Comparison of ENCODE assay signal across 30 mouse cellular contexts in genomic region chr7:44949922-44950321, GRCm38 (mm10). TPM values are rescaled to one million over a fixed set of nuclear protein-coding genes. Genes with fewer than 3 reads are reported as not detected.
DNase-seq lines count a peak whose midpoint lies in the region; ATAC-seq and TF ChIP-seq lines count a peak whose summit lies in the region.
"Had no signal": no experiment of that assay in that cellular context is flagged by ENCODE, and none has a peak within 500 bp of the region (broad histone marks: within the 10 kb centered on the region; RNA-seq: fewer than 3 reads in every experiment).

No protein-coding gene starts in this region.

- H3K27ac ChIP-seq in cortical plate, adult 2 months (ENCODE audit: insufficient read depth, low read length), result peak overlapping the region; percentile 57
- H3K27ac ChIP-seq: embryonic facial prominence, embryonic 13.5 days; forebrain, embryonic 12.5 days; forebrain, embryonic 15.5 days; gastrocnemius, adult 2 months; heart, adult 2 months; heart, embryonic 10.5 days; heart, embryonic 13.5 days; hindbrain, embryonic 12.5 days; intestine, embryonic 15.5 days had no signal

- ATAC-seq in megakaryocyte, adult 5-6 weeks (ENCODE audit: poor library complexity, severe bottlenecking), result no peak
- ATAC-seq: forebrain, embryonic 15.5 days; hindbrain, embryonic 16.5 days; intestine, embryonic 15.5 days had no signal

- DNase-seq in heart, adult 11 months, result peak; percentile 66
- no peak for DNase-seq in heart, postnatal 14 days
- no peak for DNase-seq in embryo, embryonic 10 days (ENCODE audit: low spot score)
- no peak for DNase-seq in thymus, postnatal 4 days
- DNase-seq: adrenal gland, adult 2 months; adrenal gland, postnatal 14 days; B cell, adult 2 months; cerebellum, adult 8-10 months; cerebellum, postnatal 10 days; cerebellum, postnatal 36 days; gastrocnemius, adult 2 months; gastrocnemius, postnatal 14 days; heart, adult 2 months had no signal

- no peaks in the 10 kb centered on the region for H3K36me3 ChIP-seq in megakaryocyte, embryonic 14.5 days (replicated peaks; ENCODE audit: low read length)
- H3K36me3 ChIP-seq in E14TG2a.4 (ENCODE audit: insufficient read depth, low read length), result no peaks in the 10 kb centered on the region
- H3K36me3 ChIP-seq: embryonic facial prominence, embryonic 13.5 days; forebrain, embryonic 12.5 days; forebrain, embryonic 15.5 days; heart, embryonic 10.5 days; heart, embryonic 13.5 days; hindbrain, embryonic 12.5 days; intestine, embryonic 15.5 days had no signal

- peaks cover 75% of the 10 kb centered on the region for H3K27me3 ChIP-seq in megakaryocyte, embryonic 14.5 days (replicated peaks)
- H3K27me3 ChIP-seq in E14TG2a.4 (ENCODE audit: insufficient read depth, low read length), result peaks cover 18% of the 10 kb centered on the region

- H3K9me3 ChIP-seq in megakaryocyte, embryonic 14.5 days, result no peaks in the 10 kb centered on the region
- H3K9me3 ChIP-seq in E14TG2a.4 (ENCODE audit: low read length), result no peaks in the 10 kb centered on the region
- H3K9me3 ChIP-seq: embryonic facial prominence, embryonic 13.5 days; forebrain, embryonic 12.5 days; forebrain, embryonic 15.5 days; heart, embryonic 10.5 days; heart, embryonic 13.5 days; hindbrain, embryonic 12.5 days; intestine, embryonic 15.5 days had no signal

- H3K4me1 ChIP-seq in megakaryocyte, embryonic 14.5 days, result peaks cover 27% of the 10 kb centered on the region
- peaks cover 45% of the 10 kb centered on the region for H3K4me1 ChIP-seq in E14TG2a.4 (replicated peaks; ENCODE audit: low read depth, low read length)
- peaks cover 5% of the 10 kb centered on the region for H3K4me1 ChIP-seq in cortical plate, adult 2 months (ENCODE audit: control insufficient read depth, insufficient read depth, low read length)

- peak overlapping the region; percentile 33 for H3K4me3 ChIP-seq in megakaryocyte, embryonic 14.5 days (replicated peaks)
- peak overlapping the region; percentile 84; the same call in 1 of the 2 replicates for H3K4me3 ChIP-seq in E14TG2a.4 (replicated peaks; ENCODE audit: low read length)
- H3K4me3 ChIP-seq in cortical plate, adult 2 months (ENCODE audit: insufficient read depth, low read length), result no peak overlapping the region
- H3K4me3 ChIP-seq: embryonic facial prominence, embryonic 13.5 days; erythroblast, embryonic 14.5 days; forebrain, embryonic 12.5 days; forebrain, embryonic 15.5 days; gastrocnemius, adult 2 months; heart, adult 2 months; heart, embryonic 10.5 days; heart, embryonic 13.5 days; hindbrain, embryonic 12.5 days; intestine, embryonic 15.5 days had no signal

- intact Hi-C loops in heart, postnatal 14 days (cut with DNase I), result loop anchor here (2.0 to 10.0 kb wide), 3 partner anchors 19 to 225 kb away; partner anchors contain the start of gene Fuz

- TF ChIP-seq CTCF in E14TG2a.4 (conservative IDR thresholded peaks at IDR 0.05; ENCODE audit: low read length), result no peak
- no peak for TF ChIP-seq CTCF in cortical plate, adult 2 months (IDR thresholded peaks at IDR 0.05; ENCODE audit: extremely low read depth, insufficient read depth, low read length)

- peak; percentile 12; the same call in 1 of the 2 replicates for TF ChIP-seq POLR2A in cortical plate, adult 2 months (IDR thresholded peaks at IDR 0.05; ENCODE audit: extremely low read depth, insufficient read depth, low read length)

RNA-seq across cellular contexts. Expression of gene Tsks, which starts 6.9 kb away (rescaled TPM):
- total RNA-seq in heart, postnatal 14 days (2021), result not detected
- polyA plus RNA-seq in megakaryocyte, embryonic 14.5 days (2012; ENCODE audit: insufficient read depth, low replicate concordance), result 0.62 TPM in 1 of 2 replicates, not detected in the other
- total RNA-seq in megakaryocyte, adult 5-6 weeks (2015), result not detected in 2 replicates
- total RNA-seq in megakaryocyte, adult 5-6 weeks (2017), result not detected in 2 replicates
- polyA plus RNA-seq in cortical plate, adult 2 months (2012; rRNA removed), result 1.5 and 2.0 TPM in 2 replicates
- total RNA-seq: adrenal gland, adult 2 months; adrenal gland, postnatal 14 days; CH12.LX; gastrocnemius, adult 2 months; gastrocnemius, postnatal 14 days; heart, adult 2 months; heart, postnatal 25 days; hematopoietic stem cell, adult 5-6 weeks; MEL had no signal
- polyA plus RNA-seq: erythroblast, embryonic 14.5 days; forebrain, embryonic 15.5 days; hindbrain, embryonic 12.5 days; hindbrain, embryonic 16.5 days had no signal

RNA-seq across cellular contexts. Expression of gene Ap2a1, which starts 20.6 kb away (rescaled TPM):
- total RNA-seq in heart, postnatal 14 days (2021), result 10 to 100 TPM; 74.5 to 82.2 TPM
- 137 and 235 TPM in 2 replicates for polyA plus RNA-seq in megakaryocyte, embryonic 14.5 days (2012; ENCODE audit: insufficient read depth, low replicate concordance)
- total RNA-seq in megakaryocyte, adult 5-6 weeks (2015), result 33.2 and 36.1 TPM in 2 replicates
- 20.2 and 33.6 TPM in 2 replicates for total RNA-seq in megakaryocyte, adult 5-6 weeks (2017)
- 241 and 247 TPM in 2 replicates for polyA plus RNA-seq in cortical plate, adult 2 months (2012; rRNA removed)

RNA-seq across cellular contexts. Expression of gene Cpt1c, which starts 24.7 kb away (rescaled TPM):
- 1 to 10 TPM; 3.1 to 3.5 TPM for total RNA-seq in heart, postnatal 14 days (2021)
- 0.82 TPM in 1 of 2 replicates, not detected in the other for polyA plus RNA-seq in megakaryocyte, embryonic 14.5 days (2012; ENCODE audit: insufficient read depth, low replicate concordance)
- total RNA-seq in megakaryocyte, adult 5-6 weeks (2015), result not detected in 2 replicates
- total RNA-seq in megakaryocyte, adult 5-6 weeks (2017), result 0.12 TPM in 1 of 2 replicates, not detected in the other
- polyA plus RNA-seq in cortical plate, adult 2 months (2012; rRNA removed), result 154 and 164 TPM in 2 replicates

RNA-seq across cellular contexts. Expression of gene Prmt1, which starts 36.4 kb away (rescaled TPM):
- total RNA-seq in heart, postnatal 14 days (2021), result 100 to 1,000 TPM; 119 to 128 TPM
- 7.0 and 74.9 TPM in 2 replicates for polyA plus RNA-seq in megakaryocyte, embryonic 14.5 days (2012; ENCODE audit: insufficient read depth, low replicate concordance)
- total RNA-seq in megakaryocyte, adult 5-6 weeks (2015), result 48.4 and 55.7 TPM in 2 replicates
- 40.0 and 42.9 TPM in 2 replicates for total RNA-seq in megakaryocyte, adult 5-6 weeks (2017)
- 162 and 169 TPM in 2 replicates for polyA plus RNA-seq in cortical plate, adult 2 months (2012; rRNA removed)

RNA-seq across cellular contexts. Expression of gene Irf3, which starts 47.5 kb away (rescaled TPM):
- 10 to 100 TPM; 36.5 to 40.2 TPM for total RNA-seq in heart, postnatal 14 days (2021)
- polyA plus RNA-seq in megakaryocyte, embryonic 14.5 days (2012; ENCODE audit: insufficient read depth, low replicate concordance), result 44.2 and 87.0 TPM in 2 replicates
- total RNA-seq in megakaryocyte, adult 5-6 weeks (2015), result 60.8 and 76.8 TPM in 2 replicates
- total RNA-seq in megakaryocyte, adult 5-6 weeks (2017), result 84.8 and 89.4 TPM in 2 replicates
- 82.4 and 87.4 TPM in 2 replicates for polyA plus RNA-seq in cortical plate, adult 2 months (2012; rRNA removed)
